Mouse (Mus musculus): ENCODE results near the gene Rspry1.

The Rspry1 gene

GRCm38 (mm10) chr8:94682732-94683524 lies 81.2 kb downstream of the Rspry1 start:
- CTCF ChIA-PET: no interaction called here

- CTCF ChIA-PET: no interaction called here
Observed at GRCm38 (mm10) chr8:94684287-94684686, 82.5 kb downstream of the Rspry1 start.

- CTCF ChIA-PET: no interaction called here
Observed at GRCm38 (mm10) chr8:94685953-94686352, 84.2 kb downstream of the Rspry1 start.

GRCm38 (mm10) chr8:94694701-94695100 lies 93.0 kb downstream of the Rspry1 start:
- CTCF ChIA-PET: interaction anchor here (1.0 kb wide), 1 partner anchor 581 kb away, joined by 8 read pairs; no protein-coding TSS in a partner anchor

- CTCF ChIA-PET: interaction anchor here (1.0 kb wide), 1 partner anchor 582 kb away, joined by 8 read pairs; no protein-coding TSS in a partner anchor
Observed at GRCm38 (mm10) chr8:94695341-94695993, 93.7 kb downstream of the Rspry1 start.

- CTCF ChIA-PET: no interaction called here
Observed at GRCm38 (mm10) chr8:94695994-94696384, 94.3 kb downstream of the Rspry1 start, which contains the start of gene Pllp. Gene Pllp (minus strand): TSS chr8:94696278.

GRCm38 (mm10) chr8:94696566-94696965 lies 94.8 kb downstream of the Rspry1 start:
- CTCF ChIA-PET: no interaction called here

- CTCF ChIA-PET: no interaction called here
Observed at GRCm38 (mm10) chr8:94697956-94698355, 96.2 kb downstream of the Rspry1 start.

- CTCF ChIA-PET: interaction anchor here (0.6 kb wide), 1 partner anchor 33 kb away, joined by 6 read pairs; the partner anchor contains the start of gene Arl2bp
Observed at GRCm38 (mm10) chr8:94699366-94699765, 97.6 kb downstream of the Rspry1 start.

GRCm38 (mm10) chr8:94700421-94700935 lies 98.7 kb downstream of the Rspry1 start:
- CTCF ChIA-PET: no interaction called here

- CTCF ChIA-PET: interaction anchor here (0.6 to 1.3 kb wide), 3 partner anchors 41 to 1149 kb away, joined by 3 read pairs; no protein-coding TSS in a partner anchor
Observed at GRCm38 (mm10) chr8:94702156-94702555, 100.4 kb downstream of the Rspry1 start.

- CTCF ChIA-PET: interaction anchor here (0.5 to 1.3 kb wide), 4 partner anchors 40 to 376 kb away, joined by 3 to 4 read pairs (median 4); no protein-coding TSS in a partner anchor
Observed at GRCm38 (mm10) chr8:94702844-94703813, 101.4 kb downstream of the Rspry1 start.

GRCm38 (mm10) chr8:94703972-94704668 lies 102.4 kb downstream of the Rspry1 start:
- CTCF ChIA-PET: interaction anchor here (0.5 to 1.2 kb wide), 5 partner anchors 41 to 213 kb away, joined by 3 to 4 read pairs (median 3); no protein-coding TSS in a partner anchor

GRCm38 (mm10) chr8:94704669-94704984 lies 102.9 kb downstream of the Rspry1 start:
- CTCF ChIA-PET: interaction anchor here (0.6 to 1.2 kb wide), 4 partner anchors 72 to 212 kb away, joined by 3 to 4 read pairs (median 3); no protein-coding TSS in a partner anchor

- CTCF ChIA-PET: no interaction called here
Observed at GRCm38 (mm10) chr8:94705581-94706245, 104.0 kb downstream of the Rspry1 start.

- CTCF ChIA-PET: no interaction called here
Observed at GRCm38 (mm10) chr8:94706732-94707395, 105.1 kb downstream of the Rspry1 start.

All from spleen, embryonic (tissue).